Mouse (Mus musculus): ENCODE measurements around the gene Fut8.

DNA sequence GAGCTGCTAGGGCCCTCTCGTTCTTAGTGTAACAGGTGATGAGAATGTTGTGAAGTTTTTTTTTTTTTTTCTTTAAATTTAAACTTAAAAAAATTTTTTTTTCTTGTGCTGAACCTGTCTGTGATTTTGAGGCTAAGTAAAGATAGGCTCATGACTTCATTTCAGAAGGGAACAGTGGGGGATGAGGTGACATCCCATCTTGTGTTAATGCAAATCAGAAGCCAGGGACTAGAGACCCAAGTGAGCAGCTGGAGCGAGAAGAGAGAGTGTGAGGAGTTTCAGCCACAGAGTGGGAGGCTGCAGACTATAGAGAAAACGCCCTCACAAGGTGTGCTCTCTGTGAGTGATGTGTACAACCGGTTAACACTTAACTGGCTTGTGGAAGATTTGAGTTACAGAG is 2.0 kb upstream of the Fut8 start:
- TF ChIP-seq POLR2A (IDR thresholded peaks at IDR 0.05; ENCODE audit: insufficient read length, low read depth) (no peak), TCF12 (IDR thresholded peaks at IDR 0.05; ENCODE audit: insufficient read depth, poor library complexity, severe bottlenecking) (no peak), POLR2AphosphoS2 (IDR thresholded peaks at IDR 0.05; ENCODE audit: insufficient read length, low read depth) (no peak), SRF (IDR thresholded peaks at IDR 0.05; ENCODE audit: control insufficient read depth, insufficient read length, low read depth) (no peak), USF1 (IDR thresholded peaks at IDR 0.05; ENCODE audit: low read depth) (no peak), E2F4 (IDR thresholded peaks at IDR 0.05; ENCODE audit: insufficient read depth) (no peak)

Measured in myocyte (in vitro differentiated cells).